Mouse (Mus musculus) bone marrow, adult 2 months (tissue): Measurements from ENCODE around the gene Ncbp1.

Source experiments
- CTCF ChIP-seq: fragments of 200-500 bp; IDR thresholded peaks from 2 replicates; pipeline ENCODE4 v1.5.1; 2011; ENCODE audit warnings: low read length, control low read depth; ENCODE audit not compliant: control insufficient read depth, insufficient read depth
- POLR2A ChIP-seq: fragments of 200-500 bp; IDR thresholded peaks from 2 replicates; pipeline ENCODE4 v1.6.1; 2011; ENCODE audit warnings: low read depth, mild to moderate bottlenecking, control low read depth, low read length, borderline replicate concordance; ENCODE audit not compliant: control insufficient read depth

- TF ChIP-seq CTCF, result no peak
- no peak for TF ChIP-seq POLR2A
Measured at GRCm38 (mm10) chr4:46151903-46152544, 13.6 kb downstream of the Ncbp1 start.
